Mouse (Mus musculus) spleen, postnatal 36 days (tissue): Measurements from ENCODE around the gene Mid1.
A peak's percentile ranks its signal among the peaks of the same experiment; 100 is the strongest.
"Not testable (repeated sequence)": the region's sequence is repeated elsewhere in the genome, so short reads cannot be mapped to it uniquely, and the experiment has no call there.

ENCODE experiments used
- DNase-seq, 2 experiments: peaks; one replicate each; pipeline ENCODE4 v3.0.0; 2022; ENCODE audit warnings: low spot score in 2 of 2, mixed read lengths in 1 of 2

Gene Mid1

GRCm38 (mm10) chrX:169999226-169999883 lies 314.4 kb downstream of the Mid1 start:
- peak; percentile 29 to 61 for DNase-seq

GRCm38 (mm10) chrX:169999912-170000641 lies 315.1 kb downstream of the Mid1 start:
- not testable (repeated sequence) for DNase-seq

- DNase-seq: not testable (repeated sequence)
Observed at GRCm38 (mm10) chrX:170000642-170001387, 315.8 kb downstream of the Mid1 start.

- DNase-seq: not testable (repeated sequence)
Observed at GRCm38 (mm10) chrX:170001388-170001695, 316.3 kb downstream of the Mid1 start.

GRCm38 (mm10) chrX:170002510-170003197 lies 317.7 kb downstream of the Mid1 start:
- peak; percentile 46 to 63 for DNase-seq

GRCm38 (mm10) chrX:170003536-170003935 lies 318.5 kb downstream of the Mid1 start:
- not testable (repeated sequence) for DNase-seq

- DNase-seq: not testable (repeated sequence)
Observed at GRCm38 (mm10) chrX:170004236-170004635, 319.2 kb downstream of the Mid1 start.

- peak in 1 of 2 experiments; percentile 6 for DNase-seq
Observed at GRCm38 (mm10) chrX:170004793-170005192, 319.8 kb downstream of the Mid1 start.

- peak; percentile 36 to 39 for DNase-seq
Observed at GRCm38 (mm10) chrX:170005194-170005593, 320.2 kb downstream of the Mid1 start.

- DNase-seq: not testable (repeated sequence)
Observed at GRCm38 (mm10) chrX:170005695-170006297, 320.8 kb downstream of the Mid1 start.

GRCm38 (mm10) chrX:170006694-170007247 lies 321.8 kb downstream of the Mid1 start:
- not testable (repeated sequence) for DNase-seq

GRCm38 (mm10) chrX:170007375-170008178 lies 322.6 kb downstream of the Mid1 start:
- not testable (repeated sequence) for DNase-seq

GRCm38 (mm10) chrX:170008179-170008467 lies 323.1 kb downstream of the Mid1 start:
- DNase-seq: not testable (repeated sequence)

- DNase-seq: peak in 1 of 2 experiments; percentile 19
Observed at GRCm38 (mm10) chrX:170008584-170008983, 323.6 kb downstream of the Mid1 start.

GRCm38 (mm10) chrX:170009016-170009750 lies 324.2 kb downstream of the Mid1 start, which contains the start of gene Gm21887:
TSS of gene Gm21887 (plus strand) at chrX:170009659.
- DNase-seq: peak; percentile 95 to 97

GRCm38 (mm10) chrX:170009801-170010221 lies 324.8 kb downstream of the Mid1 start:
- DNase-seq: peak; percentile 100

GRCm38 (mm10) chrX:170010581-170011528 lies 325.9 kb downstream of the Mid1 start:
- peak; percentile 63 to 71 for DNase-seq

- not testable (repeated sequence) for DNase-seq
Observed at GRCm38 (mm10) chrX:170011529-170011879, 326.5 kb downstream of the Mid1 start.
